Mouse (Mus musculus) kidney, postnatal 25 days (tissue): Measurements from ENCODE around the gene Mdc1.

ENCODE experiments used
- DNase-seq, 2 experiments: peaks; one replicate each; pipeline ENCODE4 v3.0.0; 2021; ENCODE audit warnings: mixed read lengths in 2 of 2

Mdc1 gene

DNA sequence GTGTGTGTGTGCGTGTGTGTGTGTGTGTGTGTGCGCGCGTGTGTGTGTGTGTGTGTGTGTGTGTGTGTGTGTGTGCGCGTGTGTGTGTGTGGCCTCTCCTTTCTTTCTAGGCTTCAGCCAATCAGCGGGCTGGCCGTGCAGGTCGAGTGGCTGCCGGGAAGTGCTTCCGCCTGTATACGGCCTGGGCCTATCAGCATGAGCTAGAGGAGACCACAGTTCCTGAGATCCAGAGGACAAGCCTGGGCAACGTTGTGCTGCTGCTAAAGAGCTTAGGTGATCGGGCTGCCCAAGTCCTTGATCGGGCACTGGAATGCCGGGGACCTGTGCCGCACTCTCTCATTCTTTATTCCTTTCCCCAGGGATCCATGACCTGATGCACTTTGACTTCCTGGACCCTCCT lies 46.4 kb downstream of the Mdc1 start:
- DNase-seq = no peak

DNA sequence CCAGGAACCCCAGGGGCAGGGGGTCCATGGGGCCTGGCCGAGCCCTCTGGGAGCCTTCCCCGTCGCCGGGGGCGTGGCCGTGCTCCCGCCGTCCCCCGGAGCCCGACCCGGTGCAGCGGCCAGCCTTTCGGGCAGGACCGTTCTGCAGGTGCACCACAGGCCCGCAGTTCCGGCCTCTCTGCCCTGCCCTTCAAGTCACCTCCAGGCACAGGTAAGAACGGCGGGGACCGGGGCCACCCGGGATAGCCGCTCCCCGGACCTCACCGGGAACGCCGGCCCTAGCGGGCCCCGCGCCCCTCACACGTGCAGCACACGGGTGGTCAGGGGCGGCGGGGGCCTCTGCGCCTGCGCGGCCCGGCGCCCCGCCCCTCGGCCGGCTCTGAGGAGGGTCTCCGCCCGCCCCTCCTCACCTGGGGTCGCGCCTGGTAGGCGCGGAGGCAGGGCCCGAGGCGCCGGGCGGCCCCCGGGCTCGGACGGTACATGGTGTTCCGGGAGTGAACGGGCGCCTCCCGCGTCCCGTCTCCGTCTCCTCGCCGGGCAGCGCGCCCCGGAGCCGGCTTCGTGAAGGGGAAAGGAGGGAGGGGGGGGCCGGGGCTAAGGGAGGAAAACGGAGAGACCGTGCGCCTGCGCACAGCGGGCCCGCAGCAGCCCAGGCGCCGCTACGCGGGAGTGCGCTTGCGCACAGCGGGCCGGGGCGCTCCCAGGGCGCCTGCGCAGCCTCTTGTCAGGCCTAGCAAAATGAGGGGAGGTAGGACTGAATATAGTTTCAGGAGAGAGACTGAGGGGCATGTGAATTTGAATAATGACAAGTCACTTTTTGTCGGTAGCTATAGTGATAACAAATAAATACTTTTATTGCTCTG lies 55.7 kb downstream of the Mdc1 start, which contains the start of gene 2310061I04Rik:
2310061I04Rik (minus strand) TSS at position 651 of the 863 bp plus-strand sequence.
- DNase-seq = peak; percentile 90 to 95

DNA sequence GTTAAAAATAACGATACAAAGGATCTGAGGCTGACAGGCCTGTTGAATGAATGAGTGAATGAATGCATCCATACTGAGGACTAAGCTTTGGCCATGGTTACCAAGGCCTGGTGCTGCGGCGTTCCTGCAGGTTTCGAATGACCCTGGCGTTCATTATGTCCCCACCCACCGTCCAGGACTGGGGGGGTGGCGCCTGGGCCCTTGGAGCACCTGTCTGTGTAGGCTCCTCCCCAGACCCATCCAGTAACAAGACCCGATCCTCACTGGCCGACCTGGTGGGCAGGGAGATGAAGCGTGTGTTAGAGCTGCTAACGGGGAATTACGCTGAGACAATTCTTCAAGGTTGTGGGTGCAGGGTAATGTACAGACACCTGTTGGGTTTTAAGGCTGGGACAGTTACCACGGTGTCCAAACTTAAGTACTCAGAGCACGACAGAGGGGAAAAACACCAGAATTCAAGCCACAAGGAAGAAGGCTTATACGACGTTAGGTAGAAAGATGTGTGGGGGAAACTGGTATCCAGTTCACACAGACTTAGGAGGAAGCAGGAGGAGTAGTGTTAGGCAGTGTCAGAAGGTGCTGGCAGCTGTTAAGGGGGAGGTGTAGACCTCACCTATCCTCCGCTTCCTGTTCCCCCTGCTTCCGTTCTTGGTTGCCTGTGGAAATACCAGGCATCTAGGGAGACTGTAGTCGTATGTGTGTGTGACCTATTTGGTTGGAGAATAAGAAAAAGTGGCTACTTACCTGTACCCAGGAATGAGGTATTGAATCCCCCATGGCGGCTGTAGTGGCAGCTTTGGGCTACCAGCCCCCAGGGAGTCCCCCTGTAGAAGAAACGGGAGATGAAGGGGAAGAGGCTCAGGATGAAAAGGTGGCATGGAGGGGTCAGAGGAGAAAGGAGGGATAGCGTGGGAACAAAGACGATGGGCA lies 56.6 kb downstream of the Mdc1 start:
- no peak for DNase-seq

DNA sequence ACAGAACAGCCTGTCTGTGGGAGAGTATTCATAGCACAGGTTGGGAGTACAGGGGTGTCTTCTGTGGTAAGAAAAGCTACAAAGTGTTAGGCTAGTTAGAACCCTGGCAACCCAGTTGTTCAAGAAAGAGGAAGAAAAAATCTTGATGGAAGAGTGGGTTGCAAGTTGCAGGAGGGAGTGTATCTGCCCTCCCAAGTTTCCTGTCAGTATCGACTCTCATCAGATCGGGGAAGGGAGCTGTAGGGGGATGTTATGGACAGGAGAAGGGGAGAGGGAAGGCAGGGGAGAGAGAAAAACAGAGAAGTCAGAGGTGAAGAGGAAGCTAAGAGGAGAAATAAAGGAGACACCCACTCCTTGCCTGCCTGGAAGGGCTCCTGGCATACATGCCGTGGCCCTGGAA lies 59.3 kb downstream of the Mdc1 start:
- no peak for DNase-seq

DNA sequence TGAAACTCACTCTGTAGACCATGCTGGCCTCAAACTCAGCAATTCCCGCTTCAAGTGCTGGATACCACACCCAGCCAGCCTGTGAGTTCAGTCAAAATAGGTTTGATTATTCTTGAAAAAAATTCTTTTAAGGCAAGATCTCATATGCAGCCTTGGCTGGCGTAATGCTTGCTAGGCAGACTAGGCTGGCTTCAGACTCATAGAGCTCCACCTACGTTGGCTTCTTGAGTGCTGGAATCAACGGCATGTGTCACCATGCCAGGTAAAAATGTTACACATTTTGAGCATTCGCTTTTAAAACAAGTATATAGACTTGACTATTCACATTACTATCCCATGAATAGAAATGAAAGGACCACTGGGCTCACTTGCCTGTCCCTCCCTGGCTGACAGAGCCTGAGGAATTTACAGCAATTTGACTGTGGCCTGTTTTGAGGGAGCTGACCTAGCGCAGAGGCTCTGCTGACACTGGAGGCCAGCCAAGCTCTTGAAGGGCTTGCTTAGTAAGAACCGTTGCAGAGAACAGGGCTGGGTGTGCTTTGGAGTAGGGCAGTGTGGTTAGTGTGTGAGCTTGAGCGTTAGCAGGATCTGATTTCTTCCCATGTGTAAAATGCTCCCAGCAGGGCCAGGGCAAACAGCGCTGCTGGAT lies 62.2 kb downstream of the Mdc1 start:
- peak; percentile 79 to 88 for DNase-seq

DNA sequence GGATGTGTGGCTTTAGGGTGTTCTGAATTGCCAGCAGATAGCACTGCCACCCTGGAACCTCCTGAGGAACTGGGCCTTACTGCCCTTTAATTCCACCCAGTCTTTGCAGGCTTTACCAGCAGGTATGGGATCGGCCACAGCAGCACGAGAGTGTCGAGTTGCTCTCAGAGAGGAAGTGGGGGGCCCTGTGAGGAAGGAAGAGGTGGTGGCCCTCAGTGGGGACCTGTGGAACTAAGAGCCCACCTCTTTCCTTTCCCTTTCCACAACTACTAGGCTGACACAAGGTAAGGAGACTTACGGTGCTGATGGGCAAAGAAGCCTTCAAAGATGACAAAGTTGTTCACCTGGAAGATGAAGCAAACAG lies 62.7 kb downstream of the Mdc1 start:
- no peak for DNase-seq

DNA sequence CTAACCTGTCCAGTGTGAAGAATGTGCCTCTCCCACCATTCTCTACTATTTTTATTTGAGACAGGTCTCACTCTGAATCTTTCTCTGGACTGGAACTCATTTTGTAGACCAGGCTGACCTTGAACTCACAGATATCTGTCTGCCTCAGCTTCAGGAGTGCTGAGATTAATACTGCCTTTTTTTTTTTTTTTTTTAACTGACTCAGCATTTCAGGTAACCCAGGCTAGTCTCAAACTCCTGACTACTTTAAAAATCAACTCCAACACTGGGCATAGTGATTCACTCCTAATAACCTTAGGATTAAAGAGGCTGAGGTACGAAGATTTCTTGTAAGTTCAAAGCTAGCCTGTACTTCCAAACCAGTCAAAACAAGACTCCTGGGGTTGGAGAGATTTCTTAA lies 64.3 kb downstream of the Mdc1 start:
- no peak for DNase-seq

DNA sequence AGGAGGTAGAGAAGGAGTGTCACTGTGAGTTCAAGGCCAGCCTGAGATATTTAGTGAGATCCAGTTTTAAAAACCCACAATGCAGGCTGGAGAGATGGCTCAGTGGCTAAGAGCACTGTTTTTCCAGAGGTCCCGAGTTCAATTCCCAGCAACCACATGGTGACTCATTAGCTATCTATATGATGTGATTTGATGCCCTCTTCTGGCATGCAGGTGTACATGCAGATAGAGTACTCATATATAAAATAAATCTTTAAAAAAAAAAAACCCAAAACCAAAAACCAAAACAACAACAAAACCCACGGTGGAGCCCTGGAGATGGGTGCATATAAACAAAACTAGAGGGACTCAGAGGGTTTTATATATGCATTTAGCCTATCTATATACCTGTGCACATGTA lies 66.3 kb downstream of the Mdc1 start:
- no peak for DNase-seq
